Mouse (Mus musculus): Measurements from ENCODE around the gene Fstl4. TPM values are rescaled to one million over a fixed set of nuclear protein-coding genes. Genes with fewer than 3 reads are reported as not detected.

Gene Fstl4
- polyA plus RNA-seq, 1 experiment from 2014 or later: 2.9 TPM

DNA sequence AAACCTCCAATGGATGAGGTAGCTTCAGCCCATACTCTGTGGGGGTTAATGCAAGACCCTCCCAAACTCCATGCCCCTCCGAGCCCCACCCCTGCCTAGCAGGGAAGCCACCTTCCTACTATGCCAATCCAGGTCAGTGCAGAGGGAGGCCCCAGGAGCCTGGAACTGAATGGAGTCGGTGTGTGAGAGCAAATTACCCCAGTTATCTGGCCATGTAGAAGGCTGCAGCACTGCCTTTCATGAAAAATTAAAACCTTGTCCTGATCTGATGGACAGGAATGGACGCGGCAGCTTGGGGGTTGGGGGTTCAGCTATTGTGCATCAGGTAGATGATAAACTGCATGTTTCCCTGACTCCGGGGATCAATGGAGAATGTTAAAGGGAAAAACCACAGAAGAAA lies 139.7 kb downstream of the Fstl4 start:
- no peak overlapping the region for H3K4me3 ChIP-seq (ENCODE audit: low read depth, low read length)
- H3K27me3 ChIP-seq (replicated peaks; ENCODE audit: control insufficient read depth, insufficient read depth, low read length): no peaks in the 10 kb centered on the region
- ATAC-seq (ENCODE audit: low read depth): no peak
- 83% methylated on average over 5 of the region's 5 CpGs for WGBS
- no peaks in the 10 kb centered on the region for H3K9me3 ChIP-seq (ENCODE audit: control insufficient read depth, low read length)
- H3K9ac ChIP-seq (ENCODE audit: low read depth, low read length): no peak overlapping the region
- H3K4me1 ChIP-seq (ENCODE audit: control insufficient read depth, insufficient read depth, low read length): no peaks in the 10 kb centered on the region
- no peak for DNase-seq (ENCODE audit: low spot score)
- H3K4me2 ChIP-seq (ENCODE audit: low read depth, low read length): no peak overlapping the region
- H3K36me3 ChIP-seq (ENCODE audit: control insufficient read depth, insufficient read depth, low read length): no peaks in the 10 kb centered on the region
- H3K27ac ChIP-seq (replicated peaks; ENCODE audit: low read depth, low read length): no peak overlapping the region

DNA sequence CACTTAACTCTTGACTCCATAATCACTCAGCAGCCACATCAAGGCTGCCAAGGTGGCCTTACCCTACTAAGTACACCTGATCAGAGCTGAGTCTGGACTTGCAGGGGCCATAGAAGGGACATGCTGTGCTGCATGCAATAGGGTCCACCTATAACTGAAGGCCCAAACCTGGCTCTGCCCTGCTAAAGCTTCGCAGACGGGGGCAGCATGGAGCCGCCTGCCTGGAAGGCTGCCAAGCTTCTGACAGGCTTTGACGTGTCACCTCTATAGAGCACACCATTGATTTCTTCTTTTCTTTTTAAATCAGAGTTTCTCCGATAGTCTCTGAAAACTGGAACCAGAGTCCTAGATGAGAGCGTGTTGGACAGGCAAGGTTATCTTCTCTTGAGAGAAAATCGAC lies 146.4 kb downstream of the Fstl4 start:
- Histone ChIP-seq H3K27me3 (replicated peaks; ENCODE audit: control insufficient read depth, insufficient read depth, low read length) (no peaks in the 10 kb centered on the region), H3K4me2 (ENCODE audit: low read depth, low read length) (no peak overlapping the region), H3K36me3 (ENCODE audit: control insufficient read depth, insufficient read depth, low read length) (no peaks in the 10 kb centered on the region), H3K27ac (replicated peaks; ENCODE audit: low read depth, low read length) (no peak overlapping the region), H3K4me3 (ENCODE audit: low read depth, low read length) (no peak overlapping the region), H3K9ac (ENCODE audit: low read depth, low read length) (no peak overlapping the region), H3K9me3 (ENCODE audit: control insufficient read depth, low read length) (no peaks in the 10 kb centered on the region), H3K4me1 (ENCODE audit: control insufficient read depth, insufficient read depth, low read length) (no peaks in the 10 kb centered on the region)
- ATAC-seq (ENCODE audit: low read depth): no peak; the same call in 1 of the 2 replicates
- WGBS: 58% methylated on average over 7 of the region's 7 CpGs
- DNase-seq (ENCODE audit: low spot score): peak; percentile 26

DNA sequence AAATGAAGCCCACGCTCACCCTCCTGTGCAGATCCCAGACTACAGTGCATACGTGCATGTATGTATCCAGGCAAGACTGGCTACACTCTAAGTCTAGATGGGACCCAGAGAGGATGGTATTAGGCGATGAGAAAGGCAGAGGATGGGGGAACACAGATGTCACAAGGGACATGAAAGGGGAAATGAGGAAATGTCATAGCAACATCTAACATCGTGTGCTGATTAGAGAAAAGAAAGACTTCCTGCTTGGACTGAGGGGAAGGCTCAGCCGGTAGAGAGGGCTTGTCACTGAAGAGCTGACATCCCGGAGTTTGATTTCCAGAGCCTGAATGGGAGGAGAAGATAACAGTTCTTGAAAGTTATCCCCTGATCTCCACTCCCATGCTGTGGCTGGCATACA lies 150.0 kb downstream of the Fstl4 start:
- Histone ChIP-seq H3K9me3 (ENCODE audit: control insufficient read depth, low read length) (no peaks in the 10 kb centered on the region), H3K36me3 (ENCODE audit: control insufficient read depth, insufficient read depth, low read length) (no peaks in the 10 kb centered on the region), H3K27ac (replicated peaks; ENCODE audit: low read depth, low read length) (no peak overlapping the region), H3K27me3 (replicated peaks; ENCODE audit: control insufficient read depth, insufficient read depth, low read length) (no peaks in the 10 kb centered on the region), H3K9ac (ENCODE audit: low read depth, low read length) (no peak overlapping the region), H3K4me3 (ENCODE audit: low read depth, low read length) (no peak overlapping the region), H3K4me2 (ENCODE audit: low read depth, low read length) (no peak overlapping the region), H3K4me1 (ENCODE audit: control insufficient read depth, insufficient read depth, low read length) (peaks cover 3% of the 10 kb centered on the region; the same call in 1 of the 2 replicates)
- 71% methylated on average over 6 of the region's 6 CpGs for WGBS
- ATAC-seq (ENCODE audit: low read depth) (no peak), DNase-seq (ENCODE audit: low spot score) (no peak)

DNA sequence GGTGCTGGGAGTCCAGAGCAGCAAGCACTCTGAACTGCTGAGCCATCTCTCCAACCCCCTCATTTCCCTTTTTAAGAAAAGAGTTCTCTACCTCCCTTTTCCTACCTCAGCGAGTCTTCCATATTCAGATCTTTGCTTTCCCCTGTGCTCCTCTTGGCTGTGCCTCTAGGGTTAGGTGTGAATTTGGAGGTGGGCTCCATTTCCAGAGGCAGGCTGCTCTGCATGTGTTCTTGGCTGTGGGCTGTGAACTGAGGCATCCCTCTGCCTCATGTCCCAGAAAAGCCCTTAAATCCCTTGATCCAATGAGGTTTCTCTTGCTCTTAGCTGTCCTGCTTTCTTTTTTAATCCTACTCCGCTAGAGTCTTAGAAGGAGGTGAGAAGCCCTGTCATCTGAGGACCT lies 151.2 kb downstream of the Fstl4 start:
- Histone ChIP-seq H3K9ac (ENCODE audit: low read depth, low read length) (no peak overlapping the region), H3K36me3 (ENCODE audit: control insufficient read depth, insufficient read depth, low read length) (no peaks in the 10 kb centered on the region), H3K27me3 (replicated peaks; ENCODE audit: control insufficient read depth, insufficient read depth, low read length) (no peaks in the 10 kb centered on the region), H3K4me1 (ENCODE audit: control insufficient read depth, insufficient read depth, low read length) (peaks cover 7% of the 10 kb centered on the region; the same call in 1 of the 2 replicates), H3K4me3 (ENCODE audit: low read depth, low read length) (no peak overlapping the region), H3K9me3 (ENCODE audit: control insufficient read depth, low read length) (no peaks in the 10 kb centered on the region), H3K27ac (replicated peaks; ENCODE audit: low read depth, low read length) (no peak overlapping the region), H3K4me2 (ENCODE audit: low read depth, low read length) (no peak overlapping the region)
- DNase-seq (ENCODE audit: low spot score) (no peak), ATAC-seq (ENCODE audit: low read depth) (no peak)
- WGBS: 81% methylated on average over 2 of the region's 2 CpGs

DNA sequence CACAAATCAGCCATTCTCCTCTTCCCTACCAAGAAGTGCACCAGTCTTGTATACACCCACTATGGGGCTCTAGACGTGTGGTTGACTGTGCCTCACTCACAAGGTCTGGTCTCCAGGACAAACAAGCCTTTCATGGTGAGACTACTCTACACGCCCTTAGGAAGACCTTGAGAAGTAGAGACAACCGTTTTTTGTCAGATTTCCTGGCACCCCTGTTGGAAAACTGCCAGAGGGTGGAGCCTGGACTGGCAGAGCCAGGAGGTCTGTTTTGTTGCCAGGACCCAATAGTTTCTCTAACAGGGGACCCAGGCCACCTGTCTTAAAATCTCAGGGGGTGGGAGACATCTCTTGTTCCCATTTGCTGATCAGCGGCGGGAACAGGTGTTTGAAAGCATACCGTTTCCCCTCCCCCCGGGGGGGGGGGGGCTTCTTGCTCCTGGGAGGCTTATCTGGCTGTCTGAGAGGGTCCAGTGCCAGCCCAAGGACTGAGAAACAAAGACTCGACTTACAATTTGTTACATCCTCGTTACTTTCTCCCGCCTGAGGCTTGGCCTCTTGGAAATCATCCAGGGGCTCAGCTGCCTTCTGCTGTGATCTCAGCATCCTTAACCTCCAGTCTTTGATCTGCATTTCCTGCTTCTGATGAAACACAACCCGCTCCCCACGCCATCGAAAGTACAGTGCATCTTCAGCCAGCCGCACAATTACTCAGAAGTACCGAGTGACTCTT lies 155.0 kb downstream of the Fstl4 start:
- H3K27ac ChIP-seq (replicated peaks; ENCODE audit: low read depth, low read length): no peak overlapping the region
- H3K36me3 ChIP-seq (ENCODE audit: control insufficient read depth, insufficient read depth, low read length): no peaks in the 10 kb centered on the region
- ATAC-seq (ENCODE audit: low read depth): peak; percentile 57
- H3K4me1 ChIP-seq (ENCODE audit: control insufficient read depth, insufficient read depth, low read length): peaks cover 7% of the 10 kb centered on the region; the same call in 1 of the 2 replicates
- DNase-seq (ENCODE audit: low spot score): peak; percentile 80
- no peaks in the 10 kb centered on the region for H3K9me3 ChIP-seq (ENCODE audit: control insufficient read depth, low read length)
- 23% methylated on average over 15 of the region's 15 CpGs for WGBS
- no peak overlapping the region for H3K9ac ChIP-seq (ENCODE audit: low read depth, low read length)
- H3K4me3 ChIP-seq (ENCODE audit: low read depth, low read length): no peak overlapping the region
- H3K27me3 ChIP-seq (replicated peaks; ENCODE audit: control insufficient read depth, insufficient read depth, low read length): no peaks in the 10 kb centered on the region
- no peak overlapping the region for H3K4me2 ChIP-seq (ENCODE audit: low read depth, low read length)

DNA sequence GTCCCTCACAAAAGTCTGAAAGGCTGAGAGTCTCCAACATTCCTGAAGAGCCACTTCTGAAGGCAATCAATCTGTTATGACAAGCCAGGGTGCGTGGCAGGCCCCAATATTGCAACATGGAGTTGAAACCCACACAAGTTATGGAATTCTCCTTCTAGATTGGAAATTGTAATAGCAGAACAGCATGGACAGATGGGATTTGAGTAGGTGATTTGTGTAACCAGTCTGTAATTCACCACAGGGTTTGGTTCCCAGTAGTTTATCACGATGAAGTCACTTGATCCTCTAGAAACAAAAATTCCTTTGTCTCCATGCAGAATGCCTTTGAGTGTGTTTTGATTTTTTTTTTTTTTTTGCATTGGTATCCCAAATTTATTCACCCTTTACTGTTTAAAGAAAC lies 159.8 kb downstream of the Fstl4 start:
- H3K4me1 ChIP-seq (ENCODE audit: control insufficient read depth, insufficient read depth, low read length): peaks cover 6% of the 10 kb centered on the region; the same call in 1 of the 2 replicates
- no peak for ATAC-seq (ENCODE audit: low read depth)
- H3K4me3 ChIP-seq (ENCODE audit: low read depth, low read length): no peak overlapping the region
- no peak overlapping the region for H3K4me2 ChIP-seq (ENCODE audit: low read depth, low read length)
- H3K36me3 ChIP-seq (ENCODE audit: control insufficient read depth, insufficient read depth, low read length): no peaks in the 10 kb centered on the region
- 55% methylated on average over 2 of the region's 2 CpGs for WGBS
- no peak overlapping the region for H3K27ac ChIP-seq (replicated peaks; ENCODE audit: low read depth, low read length)
- DNase-seq (ENCODE audit: low spot score): no peak
- no peaks in the 10 kb centered on the region for H3K27me3 ChIP-seq (replicated peaks; ENCODE audit: control insufficient read depth, insufficient read depth, low read length)
- H3K9ac ChIP-seq (ENCODE audit: low read depth, low read length): no peak overlapping the region
- no peaks in the 10 kb centered on the region for H3K9me3 ChIP-seq (ENCODE audit: control insufficient read depth, low read length)

DNA sequence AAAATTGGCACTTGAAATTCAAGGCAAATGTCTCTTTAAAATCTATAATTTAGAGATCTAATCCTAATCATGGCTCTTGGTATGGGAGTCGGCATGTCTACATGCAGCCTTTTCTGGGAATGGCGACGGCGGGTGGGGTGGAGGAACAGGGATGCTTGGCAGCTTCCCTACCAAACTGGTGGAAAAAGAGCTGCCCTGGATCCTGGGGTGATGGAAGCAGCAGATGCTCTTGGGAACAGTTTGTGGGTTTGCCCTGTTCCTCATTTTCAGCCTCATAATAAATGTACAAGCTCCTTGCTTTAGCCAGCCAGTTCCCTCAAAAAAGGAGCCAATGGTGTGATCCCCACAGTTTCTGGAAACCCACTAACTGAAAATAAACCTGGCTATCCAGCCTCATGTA lies 163.9 kb downstream of the Fstl4 start:
- 87% methylated on average over 4 of the region's 4 CpGs for WGBS
- Histone ChIP-seq H3K9me3 (ENCODE audit: control insufficient read depth, low read length) (no peaks in the 10 kb centered on the region), H3K27me3 (replicated peaks; ENCODE audit: control insufficient read depth, insufficient read depth, low read length) (no peaks in the 10 kb centered on the region)

DNA sequence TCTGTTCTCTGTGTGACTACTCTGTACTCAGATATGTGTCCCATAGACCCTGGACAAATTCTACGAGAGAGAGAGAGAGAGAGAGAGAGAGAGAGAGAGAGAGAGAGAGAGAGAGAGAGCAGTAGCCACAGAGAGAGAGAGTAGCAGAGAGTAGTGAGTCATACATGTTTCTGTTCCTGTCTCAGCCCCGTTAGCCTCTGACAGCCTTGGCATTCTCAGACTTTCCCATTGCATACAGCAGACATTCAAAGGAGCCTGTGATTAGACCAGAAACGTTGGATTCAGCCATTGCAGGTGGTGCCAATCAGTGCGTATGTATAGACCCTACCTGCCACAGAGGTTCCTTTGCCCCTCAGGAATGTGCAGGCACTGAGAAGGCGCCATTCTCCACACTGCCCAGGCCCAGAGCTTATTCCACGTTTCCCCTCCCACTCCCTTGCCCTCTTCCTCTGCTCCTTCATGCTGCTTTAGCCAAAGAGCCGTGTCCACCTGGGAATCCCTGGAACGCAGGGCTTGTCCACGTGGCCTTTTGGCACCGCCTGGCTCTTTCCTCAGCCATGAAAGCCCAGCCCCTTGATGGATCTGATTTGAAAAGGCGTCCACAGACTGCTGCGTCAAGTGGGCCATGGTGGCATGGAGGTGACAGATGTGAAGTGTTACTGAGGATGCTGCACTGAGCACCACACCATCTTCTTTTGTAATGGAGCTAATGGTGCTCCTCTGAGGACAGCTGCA lies 175.1 kb downstream of the Fstl4 start:
- Histone ChIP-seq H3K27ac (replicated peaks; ENCODE audit: low read depth, low read length) (no peak overlapping the region), H3K9me3 (ENCODE audit: control insufficient read depth, low read length) (no peaks in the 10 kb centered on the region), H3K4me3 (ENCODE audit: low read depth, low read length) (no peak overlapping the region), H3K27me3 (replicated peaks; ENCODE audit: control insufficient read depth, insufficient read depth, low read length) (no peaks in the 10 kb centered on the region), H3K9ac (ENCODE audit: low read depth, low read length) (no peak overlapping the region), H3K4me1 (ENCODE audit: control insufficient read depth, insufficient read depth, low read length) (no peaks in the 10 kb centered on the region), H3K4me2 (ENCODE audit: low read depth, low read length) (no peak overlapping the region), H3K36me3 (ENCODE audit: control insufficient read depth, insufficient read depth, low read length) (no peaks in the 10 kb centered on the region)
- WGBS: 68% methylated on average over 12 of the region's 12 CpGs
- ATAC-seq (ENCODE audit: low read depth): 0 out of 2 replicates have a peak, but pooled peaks have one; percentile 26
- no peak for DNase-seq (ENCODE audit: low spot score)

More for the DNA sequence above, 163.9 kb downstream of the Fstl4 start:
- no peaks in the 10 kb centered on the region for H3K36me3 ChIP-seq (ENCODE audit: control insufficient read depth, insufficient read depth, low read length)
- H3K4me2 ChIP-seq (ENCODE audit: low read depth, low read length): no peak overlapping the region
- H3K4me1 ChIP-seq (ENCODE audit: control insufficient read depth, insufficient read depth, low read length): no peaks in the 10 kb centered on the region
- ATAC-seq (ENCODE audit: low read depth): no peak
- no peak overlapping the region for H3K9ac ChIP-seq (ENCODE audit: low read depth, low read length)
- H3K4me3 ChIP-seq (ENCODE audit: low read depth, low read length): no peak overlapping the region
- no peak for DNase-seq (ENCODE audit: low spot score)
- no peak overlapping the region for H3K27ac ChIP-seq (replicated peaks; ENCODE audit: low read depth, low read length)

All from embryonic facial prominence, embryonic 14.5 days (tissue).